Mouse (Mus musculus) intestine, embryonic 16.5 days (tissue): Measurements from ENCODE around the gene Syt10. TPM values are rescaled to one million over a fixed set of nuclear protein-coding genes. Genes with fewer than 3 reads are reported as not detected.

Source experiments
- microRNA-seq: library from miRNA; unstranded; fragments of <30 nt; microRNA quantifications from one replicate; pipeline ENCODE4, GENCODE M21; 2016
- polyA plus RNA-seq: library from polyadenylated mRNA; unstranded; fragments of >200 nt; fragmentation: Nextera tagmentation; extraction: Ambion mirVana; gene quantifications from 2 replicates; pipeline ENCODE4 v1.2.1, GENCODE M21; 2015

Gene Syt10
- polyA plus RNA-seq, 1 experiment from 2014 or later, result 0.23 TPM

Small RNA genes within 50 kb of the gene (microRNA-seq; reads per million reads assigned to microRNA genes)
- not detected for gene Gm24643

Other genes starting within 250 kb of the Syt10 start
- 23.4 and 24.1 TPM in 2 replicates for gene Rabl2, start 249.9 kb downstream of the Syt10 start, polyA plus RNA-seq